Mouse (Mus musculus) spleen, embryonic (tissue): ENCODE measurements around the gene Shisal2b.
"Not testable (repeated sequence)": the region's sequence is repeated elsewhere in the genome, so short reads cannot be mapped to it uniquely, and the experiment has no call there.

Source experiments
- CTCF ChIA-PET: fragments of 350-600 bp; sonication (Branson Sonifier 250); formaldehyde crosslinking; loops from one replicate; lab custom pipeline; 2022; lab: Charles Lee

Gene Shisal2b

DNA sequence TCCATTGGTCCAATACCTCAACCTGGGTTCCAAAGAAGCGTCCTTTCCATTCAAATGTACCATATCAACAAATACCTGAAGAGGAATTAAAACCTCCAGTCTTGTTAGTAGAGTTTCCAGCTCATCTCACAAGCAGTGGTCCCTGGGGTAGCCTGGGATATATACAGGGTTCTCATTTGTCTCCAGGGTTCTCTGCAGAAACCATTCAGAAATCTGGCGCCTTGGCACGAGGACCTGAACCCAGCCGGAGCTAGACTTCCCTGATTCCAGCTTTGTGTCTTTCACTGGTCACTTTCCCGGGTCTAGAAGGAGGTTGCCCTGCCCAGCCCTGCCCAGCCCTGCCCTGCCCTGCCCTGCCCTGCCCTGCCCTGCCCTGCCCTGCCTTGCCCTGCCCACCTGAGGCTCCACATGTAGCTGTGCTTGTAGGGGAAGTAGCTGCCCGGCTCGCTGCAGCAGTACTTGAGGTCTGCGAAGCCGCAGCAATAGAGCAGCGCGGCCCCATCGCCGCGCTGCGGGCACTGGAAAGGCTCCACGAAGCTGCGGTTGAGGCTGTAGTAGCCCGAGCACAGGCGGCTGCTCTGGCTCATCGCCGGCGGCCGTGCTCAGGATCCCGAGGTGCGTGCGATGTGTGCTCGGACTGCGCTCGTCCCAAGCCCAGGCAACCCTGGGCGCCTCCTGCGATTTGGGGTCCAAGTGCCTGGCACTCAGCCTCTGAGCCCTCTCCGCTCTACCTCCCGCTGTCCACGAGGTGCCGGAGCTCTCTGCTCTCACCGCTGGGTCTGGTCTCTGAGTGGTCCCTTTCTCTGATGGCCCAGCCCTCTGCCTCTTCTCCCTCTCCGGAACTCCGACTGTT, at the start of gene Shisal2b:
Gene Shisal2b, minus strand, starts transcription at position 767 of the 853 bp plus-strand sequence.
- CTCF ChIA-PET: no interaction called here

DNA sequence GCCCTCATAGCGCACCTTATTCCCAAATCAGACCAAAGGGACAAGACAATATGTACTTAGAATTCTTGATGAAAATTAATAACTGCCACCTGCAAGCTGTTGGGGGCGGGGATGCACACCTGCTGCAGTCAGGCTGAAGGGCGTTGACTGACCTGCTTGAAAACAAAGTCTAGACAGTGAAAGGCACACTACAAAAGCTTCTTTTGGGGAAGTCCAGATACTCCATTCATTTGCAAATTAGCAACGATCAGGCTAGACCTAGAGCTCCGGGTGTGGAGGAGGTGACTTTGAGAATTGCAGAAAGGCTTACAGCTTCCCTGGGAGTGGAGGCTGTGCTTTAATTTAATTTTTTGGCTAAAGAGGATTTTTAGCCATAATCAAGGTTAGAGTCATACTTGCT, 47.9 kb upstream of the Shisal2b start:
- CTCF ChIA-PET: not testable (repeated sequence)

DNA sequence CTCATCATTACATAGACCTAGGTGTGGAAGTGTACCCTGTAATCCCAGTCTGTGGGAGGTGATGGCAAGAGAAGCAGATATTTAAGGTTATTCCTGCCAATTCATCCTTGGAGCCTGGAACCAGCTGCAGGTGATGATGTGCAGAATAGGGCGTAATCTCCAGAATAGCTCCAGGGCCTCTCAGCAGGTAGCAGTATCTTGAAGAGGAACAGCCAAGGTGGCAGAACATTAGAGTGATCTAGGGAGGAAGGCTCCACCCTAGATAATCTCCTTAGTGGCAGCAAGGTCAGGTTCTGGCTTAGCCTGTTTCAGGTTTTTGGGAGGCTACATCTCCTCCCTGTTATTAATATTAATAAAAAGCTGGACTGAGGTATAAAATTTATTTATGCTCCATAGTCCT, 47.3 kb upstream of the Shisal2b start:
- CTCF ChIA-PET: not testable (repeated sequence)

DNA sequence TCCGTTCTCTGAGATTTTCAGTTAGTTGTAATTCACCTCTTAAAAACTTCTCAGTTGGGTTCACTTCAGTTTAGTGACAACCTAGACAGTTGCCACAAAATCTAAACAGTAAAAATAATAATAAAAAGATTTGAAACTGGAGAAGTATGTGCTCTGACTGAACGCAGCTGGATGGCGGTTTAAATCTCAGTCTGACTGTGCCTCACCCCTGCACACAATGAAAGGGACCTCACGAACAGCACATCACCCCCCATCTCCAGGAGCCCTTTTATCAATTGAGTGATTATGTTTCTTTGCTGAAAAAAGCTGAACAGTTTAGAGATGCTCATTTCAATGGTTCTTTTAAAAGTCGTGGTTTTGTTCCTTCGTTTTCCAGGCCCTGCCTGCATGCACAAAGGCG, 45.0 kb upstream of the Shisal2b start:
- CTCF ChIA-PET: no interaction called here

DNA sequence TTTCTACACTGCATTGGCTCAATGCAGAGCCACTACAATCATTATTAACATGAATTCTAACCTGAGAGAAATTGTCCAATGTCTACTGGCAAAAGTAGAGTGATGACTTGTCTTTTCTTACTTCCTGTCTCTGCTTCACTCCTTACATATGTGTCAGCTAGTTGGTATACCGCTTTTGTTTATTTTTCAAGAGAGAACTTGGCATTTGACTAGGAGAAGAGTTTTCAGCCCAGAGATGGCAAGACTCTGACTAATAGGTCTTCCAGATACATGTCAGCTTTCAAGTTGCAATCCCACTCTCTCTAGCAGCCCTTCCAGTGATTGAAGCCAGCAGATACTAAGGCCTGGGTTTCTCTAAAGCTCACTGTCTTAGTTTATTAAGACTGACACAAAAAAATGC, 31.1 kb upstream of the Shisal2b start:
- CTCF ChIA-PET: no interaction called here

DNA sequence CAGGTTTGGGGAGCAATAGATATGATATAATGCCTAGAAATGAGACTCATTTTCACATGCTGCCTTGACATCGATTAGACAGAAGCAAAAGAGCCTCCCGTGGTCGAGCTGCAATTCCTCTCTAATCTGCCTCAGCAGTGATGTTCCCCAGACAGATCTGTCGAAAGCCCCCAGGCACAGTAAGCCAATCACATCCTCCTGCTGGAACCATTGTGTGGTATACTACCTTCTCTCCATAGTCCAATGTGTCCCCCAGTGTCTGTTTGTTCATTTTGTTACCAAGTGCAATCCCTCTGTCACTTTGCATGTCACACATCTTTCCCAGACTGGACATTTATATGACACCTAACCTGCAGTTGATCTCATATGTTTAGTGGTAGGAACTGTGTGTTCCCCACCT, 28.6 kb upstream of the Shisal2b start:
- CTCF ChIA-PET: no interaction called here

DNA sequence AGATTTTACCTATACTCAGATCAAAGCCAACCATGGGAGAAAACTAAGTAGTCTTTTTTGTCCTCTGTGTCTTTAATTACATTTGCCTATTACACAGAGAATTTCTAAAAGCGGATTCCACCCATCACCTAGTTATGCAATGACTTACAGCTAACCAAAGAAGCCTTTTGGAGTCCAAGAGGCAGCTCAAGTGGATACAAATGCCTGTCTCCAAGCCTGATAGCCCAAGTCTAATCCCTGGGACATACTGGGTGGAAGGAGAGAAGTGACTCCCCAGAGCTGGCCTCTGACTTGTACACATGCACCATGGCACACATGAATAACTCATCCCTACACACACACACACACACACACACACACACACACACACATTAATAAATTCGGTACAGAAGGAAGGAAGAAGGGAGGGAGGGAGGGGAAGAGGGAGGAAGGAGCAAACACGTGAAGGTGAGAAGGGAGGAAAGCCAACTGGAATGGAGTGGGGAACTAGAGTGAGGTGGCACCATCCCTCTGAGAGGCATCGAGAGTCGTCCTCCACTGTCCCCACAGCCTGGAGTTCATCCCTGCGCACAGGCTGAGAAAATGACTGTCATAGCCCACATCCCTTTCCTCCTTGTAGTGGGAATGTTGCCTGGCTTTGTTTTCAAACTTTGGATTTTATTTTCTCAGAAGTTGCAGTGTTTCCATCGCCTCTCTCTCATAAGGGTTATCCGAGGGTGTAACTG, 22.8 kb upstream of the Shisal2b start:
- CTCF ChIA-PET: no interaction called here

DNA sequence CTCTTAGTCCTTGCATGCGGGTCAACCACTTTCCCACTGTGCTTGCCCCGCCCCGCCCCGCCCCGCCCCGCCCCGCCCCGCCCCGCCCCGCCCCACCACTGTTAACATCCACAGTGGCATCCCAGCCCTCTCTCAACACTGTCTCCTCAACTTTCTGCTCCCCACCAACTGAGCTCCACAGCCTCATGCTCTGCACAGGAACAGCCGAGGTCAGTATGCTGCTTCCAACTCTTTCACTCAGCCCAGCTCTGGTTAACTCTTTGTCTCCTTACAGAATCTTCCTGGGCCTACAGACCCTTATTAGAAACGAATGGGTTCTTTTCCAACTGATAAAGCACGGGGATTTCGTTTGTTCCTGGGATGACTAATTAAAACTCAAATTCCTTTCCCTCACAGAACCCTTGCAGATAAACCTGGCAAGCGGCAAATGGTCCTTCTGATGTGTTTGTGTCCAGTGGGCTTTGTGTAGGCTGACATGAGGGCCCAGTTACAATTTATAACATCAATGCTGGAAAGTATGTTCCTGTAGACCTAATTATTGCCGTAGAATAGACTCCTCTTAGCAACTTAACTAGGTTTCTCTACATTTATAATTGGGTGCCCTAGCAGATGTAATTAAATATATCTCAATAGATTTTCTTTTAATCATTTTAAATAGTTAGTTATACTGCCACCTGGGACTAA, 20.0 kb upstream of the Shisal2b start:
- CTCF ChIA-PET: no interaction called here

DNA sequence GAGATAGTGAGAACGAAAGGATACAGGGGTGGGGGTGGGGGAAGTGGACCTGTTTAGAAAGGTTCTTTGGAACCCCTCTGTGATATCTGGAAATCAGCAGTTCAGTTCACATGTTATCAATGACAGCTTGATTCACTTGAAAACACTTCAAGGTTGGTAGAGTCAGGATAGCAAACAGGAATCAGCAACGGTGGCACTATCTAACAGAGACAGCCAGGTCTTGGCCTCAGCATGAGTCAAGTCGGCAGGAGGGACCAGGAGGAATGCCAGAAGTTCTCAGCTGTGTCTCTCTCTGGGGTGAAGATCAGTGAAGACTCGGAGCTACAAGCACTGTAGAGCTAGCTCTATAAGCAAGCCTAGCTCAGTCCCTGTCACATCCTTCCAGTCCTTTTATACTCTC, 14.8 kb upstream of the Shisal2b start:
- CTCF ChIA-PET: interaction anchor here (0.7 kb wide), 1 partner anchor 14 kb away, joined by 4 read pairs; no protein-coding TSS in a partner anchor

DNA sequence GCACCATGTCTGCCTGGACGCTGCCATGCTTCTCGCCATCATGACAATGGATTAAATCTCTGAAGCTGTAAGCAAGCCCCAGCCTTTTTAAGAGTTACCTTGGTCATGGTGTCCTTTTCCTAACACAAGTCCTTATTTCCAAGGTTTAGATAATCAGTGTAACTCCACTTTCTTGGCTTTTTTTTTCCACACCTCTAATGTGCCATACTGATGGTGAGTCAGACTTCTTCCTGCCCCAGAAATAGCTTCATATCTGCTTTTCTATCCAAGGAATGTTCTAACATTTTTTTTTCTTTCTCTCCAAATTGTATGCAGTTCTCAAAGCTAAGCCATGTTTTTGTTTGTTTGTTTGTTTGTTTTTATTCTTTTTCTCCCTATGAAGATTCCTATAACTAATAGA, 6.2 kb upstream of the Shisal2b start:
- CTCF ChIA-PET: interaction anchor here (0.6 kb wide), 1 partner anchor 26 kb away, joined by 9 read pairs; no protein-coding TSS in a partner anchor

DNA sequence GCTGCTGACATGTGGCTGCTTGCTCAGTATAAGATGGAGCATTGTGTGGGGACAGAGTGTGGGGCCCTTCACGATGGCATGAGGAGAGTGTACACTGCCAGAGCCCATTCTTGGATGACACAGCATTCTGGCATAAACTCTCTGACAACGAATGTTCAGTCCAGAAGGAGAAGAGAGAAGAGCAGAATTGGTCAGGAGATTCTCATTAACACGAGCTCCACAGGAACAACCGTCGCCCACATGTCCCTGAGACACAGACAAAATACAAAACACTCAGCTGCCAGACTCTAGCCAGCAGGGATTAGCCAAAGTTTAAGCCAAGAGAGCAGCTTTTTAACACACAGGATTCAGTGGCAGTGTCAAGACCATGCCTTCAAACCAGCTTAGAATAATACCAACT, 3.0 kb upstream of the Shisal2b start:
- CTCF ChIA-PET: no interaction called here

DNA sequence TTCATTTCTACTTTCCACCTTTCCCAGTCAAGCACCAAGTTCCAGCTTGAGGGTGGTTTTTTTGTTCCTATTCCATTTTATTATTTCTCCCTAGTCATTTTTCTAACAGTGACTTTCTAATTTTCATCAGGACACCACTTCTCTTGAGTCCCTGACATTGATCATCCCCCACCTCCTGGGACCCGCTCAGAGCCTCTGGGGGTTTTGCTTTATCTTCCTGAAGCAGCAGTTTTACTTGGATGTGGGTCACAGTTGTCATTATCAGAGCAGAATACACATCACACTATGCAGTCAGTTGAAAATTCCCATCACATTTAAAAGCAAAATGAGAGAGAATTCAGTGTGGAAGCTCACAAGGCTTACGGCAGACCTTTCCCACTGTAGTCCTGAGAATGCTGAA, 10.0 kb downstream of the Shisal2b start:
- CTCF ChIA-PET: no interaction called here

DNA sequence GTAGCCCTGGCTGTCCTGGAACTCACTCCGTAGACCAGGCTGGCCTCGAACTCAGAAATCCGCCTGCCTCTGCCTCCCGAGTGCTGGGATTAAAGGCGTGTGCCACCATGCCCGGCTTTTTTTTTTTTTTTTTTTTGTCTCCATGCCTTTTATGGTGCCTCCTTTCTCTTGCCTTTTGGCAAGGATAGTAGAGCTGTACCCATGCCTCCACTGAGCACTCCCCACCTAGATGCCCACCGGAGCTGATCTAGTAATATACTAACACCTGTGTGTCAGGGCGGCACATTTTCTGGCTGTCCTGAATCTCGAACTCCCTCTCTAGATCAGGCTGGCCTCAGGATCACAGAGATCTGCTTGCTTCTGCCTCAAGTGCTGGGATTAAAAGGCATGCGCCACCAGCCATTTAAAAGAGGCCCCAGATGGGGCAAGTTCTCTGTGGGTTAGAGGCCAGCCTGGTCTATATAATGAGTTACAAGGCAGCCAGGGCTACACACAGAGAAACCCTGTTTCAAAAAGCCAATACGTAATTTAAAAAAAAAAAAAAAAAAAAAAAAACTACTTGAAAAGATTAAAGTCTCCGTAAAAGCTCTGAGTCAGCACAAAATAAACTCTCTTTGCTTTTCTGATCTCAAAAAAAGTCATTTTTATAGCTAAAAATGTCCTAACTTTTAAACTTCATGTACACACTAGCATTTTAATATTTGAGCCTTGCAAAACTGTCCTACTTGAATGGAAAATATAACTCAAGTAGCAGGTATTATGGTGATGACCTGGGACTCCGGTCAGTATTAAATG, 20.2 kb downstream of the Shisal2b start:
- CTCF ChIA-PET: interaction anchor here (0.6 kb wide), 2 partner anchors 21 to 26 kb away, joined by 5 to 9 read pairs; no protein-coding TSS in a partner anchor

DNA sequence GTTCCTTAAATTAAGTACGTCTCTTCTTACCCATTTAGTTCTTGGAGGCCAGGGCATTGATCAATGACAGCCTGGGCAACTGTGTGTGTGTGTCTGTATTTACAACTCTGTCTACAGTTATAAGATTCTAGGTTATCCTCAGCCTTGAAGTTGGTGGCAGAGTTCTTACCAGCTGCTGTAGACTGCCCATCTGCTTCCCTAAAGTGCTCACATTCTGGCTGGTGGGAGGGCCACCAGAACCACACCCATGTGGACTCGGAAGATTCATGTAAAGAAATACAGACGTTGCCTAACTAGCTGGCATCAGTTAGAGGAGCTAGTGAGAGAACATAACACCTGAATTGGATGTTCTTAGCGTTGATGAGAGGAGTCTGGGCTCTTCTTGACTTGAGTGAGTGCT, 21.8 kb downstream of the Shisal2b start:
- CTCF ChIA-PET: no interaction called here

DNA sequence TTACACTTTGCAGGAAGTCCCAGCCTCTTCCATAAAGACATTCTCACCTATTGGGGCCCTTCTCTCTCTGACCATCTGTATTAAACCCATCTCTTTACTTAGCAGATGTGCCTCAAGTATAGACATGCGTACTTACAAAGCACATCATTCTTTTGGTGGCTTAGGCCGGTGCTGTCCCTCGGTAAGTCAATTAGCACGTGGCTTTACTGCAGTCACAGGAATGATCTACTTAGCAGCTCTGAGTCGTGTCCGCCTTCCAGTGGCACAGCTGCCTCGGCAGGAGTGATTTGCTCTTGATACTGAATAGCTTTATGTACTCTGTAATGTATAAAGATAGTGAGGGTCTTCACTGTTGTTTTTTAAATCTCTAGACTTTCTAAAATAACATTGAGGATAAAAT, 26.1 kb downstream of the Shisal2b start:
- CTCF ChIA-PET: no interaction called here

DNA sequence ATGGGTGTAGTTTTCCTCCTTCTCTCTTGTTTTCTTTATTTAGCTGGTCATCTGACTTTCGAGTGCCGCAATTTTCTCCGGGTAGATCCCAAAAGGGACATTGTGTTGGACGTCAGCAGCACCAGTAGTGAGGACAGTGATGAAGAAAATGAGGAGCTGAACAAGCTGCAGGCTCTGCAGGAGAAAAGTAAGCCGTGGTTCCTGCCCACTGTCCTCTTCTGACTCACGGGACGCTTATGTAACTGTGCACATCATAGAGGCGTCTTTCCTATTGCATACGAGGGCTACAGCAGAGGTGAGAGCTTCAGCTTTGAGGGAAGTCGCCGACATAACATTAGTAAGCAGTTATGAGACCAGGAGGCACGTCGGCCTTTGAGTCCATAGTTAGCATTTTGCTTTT, 30.9 kb downstream of the Shisal2b start:
- CTCF ChIA-PET: interaction anchor here (0.5 kb wide), 1 partner anchor 39 kb away, joined by 3 read pairs; no protein-coding TSS in a partner anchor

DNA sequence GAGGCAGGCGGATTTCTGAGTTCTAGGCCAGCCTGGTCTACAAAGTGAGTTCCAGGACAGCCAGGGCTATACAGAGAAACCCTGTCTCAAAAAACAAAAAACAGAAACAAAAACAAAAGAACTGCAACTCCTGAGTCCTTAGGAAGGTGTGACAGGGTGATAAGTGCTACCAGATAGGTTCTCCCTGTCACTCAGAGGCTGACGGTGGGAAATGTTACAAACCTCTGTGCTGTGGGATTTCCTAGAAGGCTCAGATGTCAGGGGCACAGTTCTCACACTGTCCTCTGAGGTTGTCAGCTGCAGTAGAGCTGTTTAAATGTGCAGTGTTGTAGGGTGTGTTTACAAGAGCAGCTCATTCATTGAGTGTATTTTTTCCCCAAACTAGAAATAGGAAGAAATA, 38.2 kb downstream of the Shisal2b start:
- CTCF ChIA-PET: no interaction called here

DNA sequence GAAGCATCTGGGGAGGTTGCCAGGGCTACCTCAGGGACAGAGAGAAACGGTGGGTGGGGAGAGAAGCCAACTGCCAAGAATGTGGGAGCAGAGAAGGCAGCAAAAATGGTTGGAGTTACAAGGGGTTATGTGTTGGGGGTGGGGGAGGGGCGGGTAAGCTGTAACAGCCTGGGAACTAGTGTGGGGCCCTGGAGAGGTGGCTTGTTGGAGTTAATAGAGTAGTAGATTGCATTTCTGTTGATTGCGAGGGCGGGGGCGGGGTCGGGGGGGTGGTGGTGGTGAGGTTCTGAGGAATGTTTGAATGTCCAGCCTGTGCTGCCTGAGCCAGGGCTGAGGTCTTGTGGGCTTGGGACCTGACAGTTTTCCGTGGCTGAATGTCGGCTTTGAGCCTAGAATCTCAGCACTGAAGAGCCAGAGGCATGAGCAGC, 41.3 kb downstream of the Shisal2b start:
- CTCF ChIA-PET: interaction anchor here (0.6 kb wide), 2 partner anchors 21 to 77 kb away, joined by 3 to 5 read pairs; no protein-coding TSS in a partner anchor

DNA sequence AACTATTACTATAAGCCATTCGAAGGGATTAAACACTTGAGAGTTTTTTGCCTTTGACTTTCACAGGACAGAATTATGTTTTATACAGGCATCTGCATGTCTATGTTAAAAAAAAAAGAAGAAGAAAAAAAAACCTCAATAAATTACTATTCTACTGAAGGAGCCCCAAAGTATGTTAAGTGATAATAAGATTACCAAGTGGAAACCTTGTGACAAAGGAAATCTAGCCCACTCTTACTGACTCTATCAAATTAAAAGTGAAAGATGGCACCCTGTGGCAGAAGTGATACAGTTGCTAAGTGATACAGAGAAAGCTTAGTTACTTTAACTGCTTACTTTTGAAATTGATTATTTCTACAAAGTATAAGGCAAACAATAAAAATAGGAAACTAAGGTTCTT, 41.8 kb downstream of the Shisal2b start:
- CTCF ChIA-PET: interaction anchor here (0.6 kb wide), 1 partner anchor 78 kb away, joined by 3 read pairs; no protein-coding TSS in a partner anchor

DNA sequence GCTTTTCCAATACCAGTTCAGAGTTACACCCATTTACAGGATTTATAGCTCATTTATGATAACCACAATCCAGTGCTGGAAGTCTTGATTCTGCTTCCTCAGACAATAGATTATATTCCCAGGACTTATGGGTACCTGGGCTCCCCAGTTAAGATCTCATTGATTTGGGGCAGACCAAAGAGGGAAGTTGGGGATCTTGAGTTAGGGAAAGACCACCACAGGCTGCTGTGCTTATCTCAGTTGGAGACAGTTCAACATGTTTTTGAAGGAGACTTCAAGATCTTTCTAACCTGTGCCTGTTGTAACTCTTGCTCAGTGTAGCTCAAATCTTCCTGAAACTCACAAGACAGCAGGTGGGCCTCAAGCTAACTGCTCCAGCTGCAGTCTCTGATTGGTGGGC, 42.5 kb downstream of the Shisal2b start:
- CTCF ChIA-PET: interaction anchor here (0.6 kb wide), 1 partner anchor 844 kb away, joined by 10 read pairs; no protein-coding TSS in a partner anchor

DNA sequence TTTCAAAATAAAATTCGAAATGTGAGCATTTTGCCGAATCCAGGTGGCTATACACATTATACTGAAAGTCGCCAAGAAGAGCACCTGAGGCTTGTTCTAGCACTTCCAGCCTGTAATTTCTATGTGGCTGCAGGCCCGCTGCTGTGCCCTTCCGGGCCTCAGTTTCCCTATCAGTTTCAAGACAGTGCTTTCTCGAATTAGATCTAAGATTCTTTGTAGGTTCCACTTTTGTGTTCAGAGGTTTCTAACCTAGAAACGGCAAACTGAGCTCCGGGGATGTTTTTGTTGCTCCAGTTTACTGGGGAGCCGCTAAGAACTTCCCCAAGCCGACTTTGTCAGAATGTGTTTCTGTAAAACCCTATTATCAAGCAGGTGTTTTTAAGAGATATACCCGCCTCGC, 46.0 kb downstream of the Shisal2b start:
- CTCF ChIA-PET: no interaction called here
